Mouse (Mus musculus): ENCODE data around the gene Rasl10a.

GRCm38 (mm10) chr11:5098736-5099542 lies 41.0 kb downstream of the Rasl10a start, which contains the start of the genes Rhbdd3 and Ewsr1:
- TF ChIP-seq CTCF (IDR thresholded peaks at IDR 0.05; ENCODE audit: control insufficient read depth, insufficient read depth, insufficient replicate concordance, low read depth, low read length) (no peak), POLR2A (IDR thresholded peaks at IDR 0.05; ENCODE audit: control insufficient read depth, low read depth, low read length) (peak; percentile 95)
